Mouse (Mus musculus): ENCODE data around the gene Hydin.
"Not testable (repeated sequence)": the region's sequence is repeated elsewhere in the genome, so short reads cannot be mapped to it uniquely, and the experiment has no call there.

The Hydin gene

GRCm38 (mm10) chr8:110340090-110340703 lies 73.4 kb downstream of the Hydin start:
- DNase-seq: peak in 1 of 2 experiments; percentile 23

- DNase-seq: no peak
Observed at GRCm38 (mm10) chr8:110345697-110346394, 79.1 kb downstream of the Hydin start.

- no peak for DNase-seq
Observed at GRCm38 (mm10) chr8:110346915-110347314, 80.1 kb downstream of the Hydin start.

- no peak for DNase-seq
Observed at GRCm38 (mm10) chr8:110350725-110351124, 83.9 kb downstream of the Hydin start.

DNA sequence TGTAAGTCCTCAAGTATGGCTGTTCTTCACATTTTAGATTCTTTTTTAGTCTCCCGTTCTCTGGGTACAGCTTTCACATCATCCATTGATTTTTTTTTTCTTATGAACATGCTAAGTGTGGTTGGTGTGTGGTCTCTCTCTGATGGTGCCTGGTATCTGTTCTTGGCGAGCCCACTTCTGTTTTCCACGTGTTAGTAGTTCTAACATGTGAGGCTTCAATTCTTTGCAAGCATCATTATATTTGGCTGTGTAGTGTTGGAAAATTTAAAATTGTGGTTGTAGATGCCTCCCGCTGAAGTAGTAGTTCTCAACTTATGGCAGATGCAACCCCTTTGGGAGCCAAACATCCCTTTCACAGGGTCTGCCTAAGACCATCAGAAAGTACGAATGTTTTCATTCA lies 85.1 kb downstream of the Hydin start:
- DNase-seq: no peak

GRCm38 (mm10) chr8:110362975-110363374 lies 96.2 kb downstream of the Hydin start:
- DNase-seq: no peak

DNA sequence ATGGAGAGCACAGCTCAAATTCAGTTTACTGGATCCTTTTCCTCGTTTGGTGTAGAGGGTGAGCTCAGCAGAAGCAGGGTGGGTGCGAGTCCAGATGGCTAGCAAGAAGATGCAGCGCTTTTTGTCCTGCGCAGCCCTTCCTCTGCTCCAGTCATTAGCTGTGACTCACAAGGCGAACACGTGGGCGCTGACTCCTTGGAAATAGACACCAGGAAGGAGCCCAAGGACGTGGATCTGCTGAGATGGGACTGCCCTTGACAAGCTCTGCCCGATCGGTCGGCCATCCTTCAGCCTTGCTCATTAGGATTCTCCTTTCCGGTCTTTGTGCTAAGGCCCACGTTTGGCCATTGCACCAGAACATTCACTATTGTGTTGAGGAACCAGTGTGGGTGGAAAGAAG lies 106.1 kb downstream of the Hydin start:
- DNase-seq: no peak

DNA sequence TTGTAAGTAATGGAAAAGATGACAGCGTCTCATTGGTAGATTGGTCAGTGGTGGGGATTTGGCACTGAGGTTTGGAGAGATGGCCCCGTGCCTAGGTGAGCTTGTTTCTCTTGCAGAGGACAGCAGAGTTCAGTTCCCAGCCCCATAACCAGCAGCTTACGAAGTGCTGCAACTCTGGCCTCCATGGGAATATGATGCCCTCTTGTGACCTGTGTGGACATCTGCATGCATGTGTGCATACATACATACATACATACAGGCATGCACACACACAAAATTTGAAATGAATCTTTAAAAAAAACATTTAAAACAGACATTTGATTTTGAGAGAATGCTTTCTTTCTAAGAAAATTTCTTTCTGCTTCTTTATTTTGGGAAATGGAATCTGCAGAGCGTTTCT lies 106.9 kb downstream of the Hydin start:
- no peak for DNase-seq

GRCm38 (mm10) chr8:110382751-110383150 lies 116.0 kb downstream of the Hydin start:
- no peak for DNase-seq

DNA sequence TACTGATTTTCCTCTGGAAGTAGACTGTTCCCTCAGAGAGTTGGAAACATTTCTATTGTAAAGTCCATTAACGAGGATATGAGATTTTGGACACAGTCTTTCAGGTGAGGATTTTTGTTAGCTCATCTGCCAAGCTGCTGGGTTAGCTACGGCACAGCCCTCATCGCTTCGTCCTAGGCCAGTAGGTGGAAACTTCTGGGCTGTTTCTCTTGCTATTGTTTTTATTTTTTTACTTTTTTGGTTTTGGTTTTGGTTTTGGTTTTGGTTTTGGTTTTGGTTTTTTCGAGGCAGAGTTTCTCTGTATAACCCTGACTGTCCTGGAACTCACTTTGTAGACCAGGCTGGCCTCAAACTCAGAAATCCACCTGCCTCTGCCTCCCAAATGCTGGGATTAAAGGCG lies 117.9 kb downstream of the Hydin start:
- not testable (repeated sequence) for DNase-seq

- no peak for DNase-seq
Observed at GRCm38 (mm10) chr8:110395656-110396055, 128.9 kb downstream of the Hydin start.

DNA sequence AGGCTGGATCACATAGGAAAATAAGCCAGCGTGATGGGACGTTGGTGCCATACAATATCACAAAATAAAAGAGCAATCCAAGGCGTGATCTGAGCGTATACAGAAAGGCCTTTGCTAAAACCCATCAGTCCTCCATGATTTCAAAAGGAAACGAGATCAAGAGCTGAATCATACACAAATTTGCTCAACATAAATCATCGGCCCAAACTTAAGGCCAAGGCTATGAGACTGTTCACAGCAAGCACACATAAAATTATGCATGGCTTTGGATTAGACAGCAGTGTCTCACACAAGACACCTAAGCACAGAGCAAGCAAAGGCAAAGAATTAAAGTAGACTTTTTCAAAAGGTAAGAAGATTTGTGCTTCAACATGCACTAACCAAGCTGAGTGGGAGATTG lies 133.8 kb downstream of the Hydin start:
- DNase-seq: no peak

- DNase-seq: no peak
Observed at GRCm38 (mm10) chr8:110402311-110402710, 135.5 kb downstream of the Hydin start.

DNA sequence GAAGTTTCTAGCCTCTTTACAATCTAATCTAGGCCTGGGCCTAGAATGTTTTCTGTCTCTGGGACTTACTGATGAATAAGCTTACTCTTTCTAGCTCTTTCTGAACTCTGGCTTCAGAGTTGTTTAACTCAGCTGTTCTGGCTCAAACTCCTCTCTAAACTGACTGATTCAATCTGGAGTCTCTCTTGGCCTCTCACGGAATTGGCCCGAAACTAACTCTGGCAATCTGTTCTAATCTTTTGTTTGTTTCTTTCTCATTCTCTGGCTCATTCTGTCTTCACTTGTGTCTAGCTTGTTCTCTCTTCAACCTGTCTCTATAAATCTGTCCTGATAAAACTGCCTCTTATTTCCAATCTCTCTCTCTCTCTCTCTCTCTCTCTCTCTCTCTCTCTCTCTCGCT lies 137.7 kb downstream of the Hydin start:
- DNase-seq: peak in 1 of 2 experiments; percentile 20

DNA sequence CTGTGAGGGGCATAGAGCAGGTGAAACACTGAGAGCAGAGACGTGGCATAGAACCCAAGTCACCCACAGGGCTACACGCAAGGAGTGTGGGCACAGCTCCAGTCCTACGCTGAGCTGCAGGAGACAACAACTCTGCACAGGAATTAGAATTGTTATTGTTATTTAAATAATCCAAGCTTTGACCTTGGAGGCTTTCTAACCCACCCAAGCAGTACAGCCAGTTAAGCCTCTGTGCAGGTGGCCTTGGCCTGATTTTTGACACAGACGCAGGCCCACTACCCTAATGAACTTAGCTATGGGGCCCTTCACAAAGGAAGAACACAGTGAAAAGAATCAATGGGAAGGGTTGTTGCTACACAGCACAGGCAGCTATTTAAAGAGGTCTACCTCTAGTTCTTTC lies 148.3 kb downstream of the Hydin start:
- DNase-seq: no peak

DNA sequence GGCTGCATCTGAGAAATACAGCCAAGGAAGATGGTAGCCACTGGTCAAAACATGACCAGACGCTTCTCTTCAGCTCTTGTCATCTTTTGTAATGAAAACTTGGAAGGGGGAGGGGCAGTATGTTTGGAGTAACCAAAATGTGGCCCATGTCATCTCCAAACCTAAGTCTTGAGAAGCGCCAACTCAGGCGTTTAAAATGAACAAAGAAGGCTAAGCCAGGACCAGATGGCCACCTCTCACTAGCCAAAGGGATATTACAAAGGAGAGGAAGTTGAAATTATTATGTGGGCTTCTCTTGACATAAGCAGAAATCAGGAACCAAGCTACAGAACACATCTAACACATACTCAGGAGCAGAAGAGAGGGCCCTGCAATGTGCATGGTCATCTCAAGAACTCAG lies 150.2 kb downstream of the Hydin start:
- DNase-seq: no peak

GRCm38 (mm10) chr8:110417801-110418200 lies 151.0 kb downstream of the Hydin start:
- DNase-seq: no peak

DNA sequence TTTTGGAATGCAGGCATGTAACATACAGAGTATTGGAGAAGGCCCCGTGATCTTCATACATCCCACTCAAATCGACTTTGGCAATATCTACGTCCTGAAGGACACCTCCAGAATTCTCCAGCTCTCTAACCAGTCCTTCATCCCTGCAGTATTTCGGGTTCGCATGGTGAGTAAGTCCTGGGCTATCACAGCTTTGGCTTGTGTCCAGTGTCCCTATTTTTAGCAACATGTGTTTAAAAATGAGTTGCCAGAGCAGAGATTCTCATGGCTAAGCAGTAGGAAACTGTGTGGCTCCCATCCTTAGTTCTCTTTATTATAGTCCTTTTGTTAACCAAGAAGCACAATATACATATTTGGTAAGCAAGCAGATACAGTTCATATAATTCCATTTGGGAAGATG lies 152.9 kb downstream of the Hydin start:
- DNase-seq: no peak

GRCm38 (mm10) chr8:110420221-110420620 lies 153.4 kb downstream of the Hydin start:
- DNase-seq: no peak

GRCm38 (mm10) chr8:110424146-110424545 lies 157.4 kb downstream of the Hydin start:
- DNase-seq: peak in 1 of 2 experiments; percentile 13

- no peak for DNase-seq
Observed at GRCm38 (mm10) chr8:110431340-110431739, 164.6 kb downstream of the Hydin start.

DNA sequence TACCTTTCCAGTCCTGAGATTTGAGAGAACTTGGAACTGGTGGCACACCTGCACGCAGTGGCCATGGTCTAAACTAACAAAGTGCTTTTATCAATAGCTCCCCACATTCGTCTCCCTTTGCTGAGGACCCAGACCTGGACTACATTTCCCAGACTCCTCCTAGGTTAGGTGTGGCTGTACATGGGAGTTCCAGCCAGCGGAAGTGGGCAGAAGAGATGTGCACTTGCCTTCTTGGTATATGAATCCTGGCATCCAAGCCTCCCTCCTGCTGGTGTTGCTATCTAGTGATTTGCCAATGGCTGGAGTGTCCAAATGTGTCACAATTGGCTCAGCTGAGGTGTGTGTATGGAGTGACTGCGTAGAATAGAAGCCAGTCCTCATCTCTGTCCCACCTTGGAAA lies 173.8 kb downstream of the Hydin start:
- DNase-seq: no peak

GRCm38 (mm10) chr8:110444276-110444675 lies 177.5 kb downstream of the Hydin start:
- no peak for DNase-seq

DNA sequence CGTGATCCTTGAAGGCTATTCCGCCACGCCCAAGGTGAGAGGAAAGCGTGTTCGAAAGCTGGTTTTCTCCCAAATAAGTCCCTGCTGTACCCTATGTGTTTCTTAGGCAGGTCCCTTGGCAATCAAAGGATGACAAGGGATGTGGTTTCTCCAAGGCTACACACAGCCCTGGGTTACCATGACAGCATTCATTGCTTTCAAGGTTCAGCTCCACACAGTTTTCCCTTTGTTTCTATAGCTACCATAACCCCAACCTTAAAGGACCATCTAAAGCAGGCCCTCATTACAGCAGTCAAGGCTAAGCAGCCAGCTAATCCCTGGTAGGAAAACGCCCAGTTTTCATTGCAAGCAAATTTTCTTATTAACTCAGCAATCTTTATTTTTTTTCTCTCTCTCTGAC lies 183.7 kb downstream of the Hydin start:
- no peak for DNase-seq

GRCm38 (mm10) chr8:110454466-110454865 lies 187.7 kb downstream of the Hydin start:
- no peak for DNase-seq

Measured in lung, adult 18-20 months (tissue).